19 mouse cellular contexts compared by ENCODE assay signal in the genomic region with DNA sequence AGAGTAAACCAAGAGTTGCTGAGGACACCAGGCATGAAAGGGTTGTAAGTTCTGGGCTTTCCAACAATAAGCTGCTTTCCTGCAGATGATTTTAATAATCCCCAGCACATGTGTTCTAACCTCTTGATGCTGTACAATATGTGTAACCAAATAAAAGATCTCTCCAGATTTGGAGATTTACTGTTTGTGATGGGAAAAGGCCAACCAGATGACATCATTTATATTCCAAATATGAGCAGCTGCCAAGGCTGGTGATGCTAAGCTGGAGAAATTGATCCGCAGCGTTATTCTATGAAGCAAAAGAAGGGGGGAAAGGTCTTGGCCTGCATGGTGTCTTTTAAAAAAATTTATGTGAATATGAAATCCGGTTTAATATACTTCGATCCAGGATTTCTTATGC.
"Had no signal": no experiment of that assay in that cellular context is flagged by ENCODE, and none has a peak within 500 bp of the region (broad histone marks: within the 10 kb centered on the region; RNA-seq: fewer than 3 reads in every experiment).

No protein-coding gene starts in this region.

- H3K27me3 ChIP-seq: midbrain, embryonic 12.5 days; midbrain, embryonic 15.5 days; neural tube, embryonic 13.5 days had no signal

- H3K9ac ChIP-seq: liver, embryonic 14.5 days; liver, postnatal 0 days; lung, embryonic 14.5 days; midbrain, embryonic 12.5 days; midbrain, embryonic 15.5 days; neural tube, embryonic 13.5 days had no signal

- H3K4me2 ChIP-seq: liver, embryonic 11.5 days; lung, embryonic 14.5 days; midbrain, embryonic 12.5 days; midbrain, embryonic 15.5 days; neural tube, embryonic 13.5 days had no signal

- H3K27ac ChIP-seq: liver, embryonic 14.5 days; macrophage; midbrain, embryonic 12.5 days; midbrain, embryonic 15.5 days; neural tube, embryonic 13.5 days had no signal

- ATAC-seq: liver, postnatal 0 days; lung, postnatal 0 days; midbrain, embryonic 15.5 days had no signal

- H3K4me3 ChIP-seq: midbrain, embryonic 12.5 days; midbrain, embryonic 15.5 days; myocyte; neural tube, embryonic 13.5 days had no signal

- DNase-seq: kidney, adult 11 months; kidney, adult 9 months; kidney, postnatal 14 days; kidney, postnatal 4 days; left cerebral cortex, postnatal 4 days; liver, postnatal 0 days; lung, embryonic 14.5 days; retina, postnatal 1 day; right cerebral cortex, postnatal 25 days; thymus, adult 18-20 months; thymus, postnatal 36 days had no signal

- H3K36me3 ChIP-seq: midbrain, embryonic 12.5 days; midbrain, embryonic 15.5 days; neural tube, embryonic 13.5 days had no signal

- H3K4me1 ChIP-seq: midbrain, embryonic 12.5 days; midbrain, embryonic 15.5 days; neural tube, embryonic 13.5 days had no signal

- H3K9me3 ChIP-seq: midbrain, embryonic 12.5 days; midbrain, embryonic 15.5 days; neural tube, embryonic 13.5 days had no signal
